In the genomic region with DNA sequence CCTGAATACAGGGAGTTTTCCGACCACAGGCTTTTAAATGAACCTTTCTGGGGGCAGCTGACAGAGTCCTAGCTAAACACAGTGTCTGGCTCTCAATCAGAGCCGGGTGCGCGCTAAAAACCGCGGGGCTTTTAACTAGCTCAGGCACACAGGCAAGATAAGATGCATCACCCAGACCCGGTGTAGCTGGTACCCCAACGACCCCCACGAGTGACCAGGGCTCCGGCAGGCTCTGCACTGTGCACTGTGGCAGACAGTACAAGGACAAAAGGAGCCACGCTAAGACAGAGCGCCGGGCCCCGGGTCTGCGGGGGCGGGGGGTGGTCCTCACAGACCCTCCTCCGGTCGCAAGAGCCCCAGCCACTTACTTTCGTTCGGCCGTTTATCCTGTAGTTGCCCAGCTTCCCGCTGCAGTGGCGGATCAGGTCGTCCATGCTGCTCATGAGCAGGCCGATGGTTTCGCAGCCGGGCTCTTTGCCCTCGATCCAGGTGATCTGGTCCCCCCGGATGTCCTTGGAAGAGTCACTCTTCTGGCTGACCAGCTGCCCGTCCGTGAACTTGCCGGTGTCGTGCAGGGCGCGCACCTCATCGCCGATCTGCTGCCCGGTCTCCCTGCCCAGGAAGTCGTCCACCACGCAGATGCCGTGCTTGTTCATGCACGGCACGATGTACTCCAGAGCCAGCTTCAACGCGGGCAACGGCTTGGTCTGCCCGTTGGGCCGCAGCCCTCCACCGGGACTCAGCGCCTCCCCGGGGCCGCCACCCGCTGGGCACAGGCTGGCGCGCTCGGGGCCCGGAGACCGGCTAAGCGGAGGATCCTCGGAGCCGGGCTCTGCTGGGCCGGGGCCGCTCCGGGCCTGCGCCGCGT, we compare ENCODE assay signal across 8 mouse cellular contexts. TPM values are rescaled to one million over a fixed set of nuclear protein-coding genes. Genes with fewer than 3 reads are reported as not detected.
DNase-seq lines count a peak whose midpoint lies in the region; ATAC-seq and TF ChIP-seq lines count a peak whose summit lies in the region.

No protein-coding gene starts in this region.

- H3K9ac ChIP-seq in intestine, embryonic 14.5 days (ENCODE audit: low read length): peak overlapping the region; percentile 82
- peak overlapping the region; percentile 97 for H3K9ac ChIP-seq in midbrain, postnatal 0 days (replicated peaks; ENCODE audit: low read length, poor library complexity, severe bottlenecking)
- peak overlapping the region; percentile 83 for H3K9ac ChIP-seq in stomach, embryonic 15.5 days

- no peaks in the 10 kb centered on the region; the same call in 1 of the 2 replicates for H3K36me3 ChIP-seq in intestine, embryonic 14.5 days (ENCODE audit: control insufficient read depth, insufficient read depth, low read length)
- H3K36me3 ChIP-seq in midbrain, postnatal 0 days (ENCODE audit: insufficient read depth, low read length): no peaks in the 10 kb centered on the region
- H3K36me3 ChIP-seq in stomach, embryonic 15.5 days: no peaks in the 10 kb centered on the region

- peak; percentile 47 for DNase-seq in layer of hippocampus, adult 11-12 months (ENCODE audit: low spot score)
- no peak for DNase-seq in layer of hippocampus, adult 9-10 months (ENCODE audit: low spot score)
- DNase-seq in cerebellum, postnatal 14 days: peak; percentile 69 to 71
- peak; percentile 57 for DNase-seq in gastrocnemius, postnatal 25 days
- peak; percentile 85 for DNase-seq in intestine, embryonic 14.5 days (ENCODE audit: low spot score)
- DNase-seq in liver: peak; percentile 44
- DNase-seq in midbrain, postnatal 0 days (ENCODE audit: low spot score): peak; percentile 42

- peak overlapping the region; percentile 94 for H3K4me3 ChIP-seq in intestine, embryonic 14.5 days (ENCODE audit: low read depth, low read length)
- H3K4me3 ChIP-seq in midbrain, postnatal 0 days (ENCODE audit: low read depth, low read length): peak overlapping the region; percentile 68
- H3K4me3 ChIP-seq in stomach, embryonic 15.5 days (replicated peaks): peak overlapping the region; percentile 74

- no peak for TF ChIP-seq CTCF in midbrain, postnatal 0 days (IDR thresholded peaks at IDR 0.05)

- H3K27ac ChIP-seq in intestine, embryonic 14.5 days (ENCODE audit: low read depth): peak overlapping the region; percentile 96
- peak overlapping the region; percentile 97 for H3K27ac ChIP-seq in midbrain, postnatal 0 days (ENCODE audit: low read depth, low read length)
- peak overlapping the region; percentile 98 for H3K27ac ChIP-seq in stomach, embryonic 15.5 days

- peaks cover 27% of the 10 kb centered on the region for H3K4me1 ChIP-seq in intestine, embryonic 14.5 days (replicated peaks; ENCODE audit: control insufficient read depth, insufficient read depth, low read length)
- peaks cover 22% of the 10 kb centered on the region for H3K4me1 ChIP-seq in midbrain, postnatal 0 days (ENCODE audit: insufficient read depth, low read length)
- peaks cover 31% of the 10 kb centered on the region for H3K4me1 ChIP-seq in stomach, embryonic 15.5 days

- peak; percentile 10 for ATAC-seq in intestine, embryonic 14.5 days (replicated peaks; ENCODE audit: low FRiP score, low TSS enrichment, low read depth)
- ATAC-seq in midbrain, postnatal 0 days (ENCODE audit: low FRiP score): peak; percentile 36
- ATAC-seq in stomach, embryonic 15.5 days (ENCODE audit: insufficient read depth, low FRiP score, low read depth): no peak

- no peaks in the 10 kb centered on the region for H3K27me3 ChIP-seq in intestine, embryonic 14.5 days (replicated peaks; ENCODE audit: control insufficient read depth, insufficient read depth, low read length)
- no peaks in the 10 kb centered on the region for H3K27me3 ChIP-seq in midbrain, postnatal 0 days (ENCODE audit: insufficient read depth, low read length)
- no peaks in the 10 kb centered on the region for H3K27me3 ChIP-seq in stomach, embryonic 15.5 days (replicated peaks)

- WGBS in intestine, embryonic 14.5 days: under 1% methylated on average over 67 of the region's 67 CpGs
- under 1% methylated on average over 67 of the region's 67 CpGs for WGBS in midbrain, postnatal 0 days
- WGBS in stomach, embryonic 15.5 days: under 1% methylated on average over 65 of the region's 67 CpGs

- peak overlapping the region; percentile 70 for H3K4me2 ChIP-seq in intestine, embryonic 14.5 days (ENCODE audit: low read length)
- peak overlapping the region; percentile 87 for H3K4me2 ChIP-seq in midbrain, postnatal 0 days (ENCODE audit: low read depth, low read length, poor library complexity, severe bottlenecking)
- H3K4me2 ChIP-seq in stomach, embryonic 15.5 days: peak overlapping the region; percentile 73

- no peaks in the 10 kb centered on the region for H3K9me3 ChIP-seq in intestine, embryonic 14.5 days (ENCODE audit: control insufficient read depth, low read length)
- H3K9me3 ChIP-seq in midbrain, postnatal 0 days (ENCODE audit: low read length): no peaks in the 10 kb centered on the region
- H3K9me3 ChIP-seq in stomach, embryonic 15.5 days: no peaks in the 10 kb centered on the region

RNA-seq across cellular contexts. Expression of gene Egln1, which starts 1.0 kb away (rescaled TPM):
- total RNA-seq in gastrocnemius, postnatal 25 days (2021): 100 to 1,000 TPM; 101 to 138 TPM
- 16.8 and 18.7 TPM in 2 replicates for polyA plus RNA-seq in intestine, embryonic 14.5 days (2014; fragmentation: Nextera tagmentation; extraction: Ambion mirVana)
- 42.1 and 52.7 TPM in 2 replicates for total RNA-seq in midbrain, postnatal 0 days (2014; rRNA removed)
- 12.9 and 13.6 TPM in 2 replicates for polyA plus RNA-seq in midbrain, postnatal 0 days (2015; fragmentation: Nextera tagmentation; extraction: Ambion mirVana)
- 14.0 and 15.2 TPM in 2 replicates for polyA plus RNA-seq in stomach, embryonic 15.5 days (2015; fragmentation: Nextera tagmentation; extraction: Ambion mirVana)

RNA-seq across cellular contexts. Expression of gene Sprtn, which starts 50.4 kb away (rescaled TPM):
- 1 to 10 TPM; 4.8 to 5.3 TPM for total RNA-seq in gastrocnemius, postnatal 25 days (2021)
- polyA plus RNA-seq in intestine, embryonic 14.5 days (2014; fragmentation: Nextera tagmentation; extraction: Ambion mirVana): 7.9 and 8.8 TPM in 2 replicates
- 13.9 and 17.1 TPM in 2 replicates for total RNA-seq in midbrain, postnatal 0 days (2014; rRNA removed)
- polyA plus RNA-seq in midbrain, postnatal 0 days (2015; fragmentation: Nextera tagmentation; extraction: Ambion mirVana): 6.0 and 6.1 TPM in 2 replicates
- 9.6 and 9.9 TPM in 2 replicates for polyA plus RNA-seq in stomach, embryonic 15.5 days (2015; fragmentation: Nextera tagmentation; extraction: Ambion mirVana)

RNA-seq across cellular contexts. Expression of gene Exoc8, which starts 50.6 kb away (rescaled TPM):
- total RNA-seq in gastrocnemius, postnatal 25 days (2021): 1 to 10 TPM; 6.2 to 7.3 TPM
- polyA plus RNA-seq in intestine, embryonic 14.5 days (2014; fragmentation: Nextera tagmentation; extraction: Ambion mirVana): 7.5 and 7.7 TPM in 2 replicates
- total RNA-seq in midbrain, postnatal 0 days (2014; rRNA removed): 33.6 and 34.4 TPM in 2 replicates
- 10.5 and 10.7 TPM in 2 replicates for polyA plus RNA-seq in midbrain, postnatal 0 days (2015; fragmentation: Nextera tagmentation; extraction: Ambion mirVana)
- 8.8 and 8.9 TPM in 2 replicates for polyA plus RNA-seq in stomach, embryonic 15.5 days (2015; fragmentation: Nextera tagmentation; extraction: Ambion mirVana)
